Mouse (Mus musculus) liver, embryonic 11.5 days (tissue): ENCODE data around the gene Nav2. TPM values are rescaled to one million over a fixed set of nuclear protein-coding genes. Genes with fewer than 3 reads are reported as not detected.
A peak's percentile ranks its signal among the peaks of the same experiment; 100 is the strongest.

Experiments
- ATAC-seq: fragments of 200-750 bp; cut with Nextera tagmentation; replicated peaks from 2 replicates; pipeline ENCODE4 v1.8.0; 2017; ENCODE audit warnings: moderate number of reproducible peaks, mild to moderate bottlenecking, moderate TSS enrichment, moderate library complexity; ENCODE audit not compliant: low FRiP score
- DNase-seq: peaks from one replicate; pipeline ENCODE4 v3.0.0-alpha.2; 2017; ENCODE audit warnings: low spot score
- H3K27ac ChIP-seq: fragments of 300-500 bp; sonication (generic); 2 replicates; pipeline ENCODE4 v1.5.1; 2014; ENCODE audit warnings: mild to moderate bottlenecking, low read depth, low read length, control low read depth
- H3K27me3 ChIP-seq: fragments of 300-500 bp; sonication (generic); replicated peaks from 2 replicates; pipeline ENCODE4 v1.6.1; 2014; ENCODE audit warnings: low read length, mixed read lengths; ENCODE audit not compliant: control insufficient read depth, insufficient read depth
- H3K36me3 ChIP-seq: fragments of 300-500 bp; sonication (generic); 2 replicates; pipeline ENCODE4 v1.6.1; 2014; ENCODE audit warnings: mild to moderate bottlenecking, low read length, moderate library complexity, mixed read lengths; ENCODE audit not compliant: control insufficient read depth, insufficient read depth
- H3K4me1 ChIP-seq: fragments of 300-500 bp; sonication (generic); replicated peaks from 2 replicates; pipeline ENCODE4 v1.6.1; 2014; ENCODE audit warnings: low read length, mixed read lengths; ENCODE audit not compliant: control insufficient read depth, insufficient read depth
- H3K4me2 ChIP-seq: fragments of 300-500 bp; sonication (generic); 2 replicates; pipeline ENCODE4 v1.6.1; 2014; ENCODE audit warnings: mild to moderate bottlenecking, control low read depth, moderate library complexity
- H3K4me3 ChIP-seq: fragments of 300-500 bp; sonication (generic); 2 replicates; pipeline ENCODE4 v1.5.1; 2014; ENCODE audit warnings: low read depth, low read length, control low read depth
- H3K9ac ChIP-seq: fragments of 300-500 bp; sonication (generic); 2 replicates; pipeline ENCODE4 v1.6.1; 2014; ENCODE audit warnings: low read depth, low read length, control low read depth
- H3K9me3 ChIP-seq: fragments of 300-500 bp; sonication (generic); 2 replicates; pipeline ENCODE4 v1.6.1; 2016; ENCODE audit warnings: low read length, inconsistent platforms, mixed read lengths; ENCODE audit not compliant: control insufficient read depth
- WGBS: fragments of 180-500 bp; shearing (Covaris S2); extraction: QIAGEN DNeasy Blood & Tissue Kit; methylation state at CpG from one replicate; pipeline ENCODE4 v1.1.7; 2014; 5-methylcytosine and 5-hydroxymethylcytosine counted together
- polyA plus RNA-seq: library from polyadenylated mRNA; unstranded; fragments of >200 nt; fragmentation: Nextera tagmentation; extraction: Ambion mirVana; gene quantifications from 2 replicates; pipeline ENCODE4 v1.2.1, GENCODE M21; 2014

The Nav2 gene
- polyA plus RNA-seq, 1 experiment from 2014 or later = 6.2 TPM

- ATAC-seq (no peak), DNase-seq (no peak)
- Histone ChIP-seq H3K27me3 (no peaks in the 10 kb centered on the region), H3K4me1 (peaks cover 3% of the 10 kb centered on the region; the same call in 1 of the 2 replicates), H3K9me3 (no peaks in the 10 kb centered on the region), H3K9ac (no peak overlapping the region), H3K4me3 (no peak overlapping the region), H3K4me2 (no peak overlapping the region), H3K27ac (no peak overlapping the region), H3K36me3 (no peaks in the 10 kb centered on the region)
- WGBS = 61% methylated on average over 5 of the region's 5 CpGs
Measured at GRCm38 (mm10) chr7:49341151-49341918, 432.8 kb downstream of the Nav2 start.

GRCm38 (mm10) chr7:49341919-49342529, 433.5 kb downstream of the Nav2 start:
- H3K9ac ChIP-seq = no peak overlapping the region
- no peak overlapping the region for H3K27ac ChIP-seq
- H3K4me2 ChIP-seq = no peak overlapping the region
- peaks cover 3% of the 10 kb centered on the region; the same call in 1 of the 2 replicates for H3K4me1 ChIP-seq
- H3K4me3 ChIP-seq = no peak overlapping the region
- H3K36me3 ChIP-seq = no peaks in the 10 kb centered on the region
- WGBS = 85% methylated on average over 2 of the region's 2 CpGs
- no peaks in the 10 kb centered on the region for H3K9me3 ChIP-seq
- DNase-seq (no peak), ATAC-seq (no peak)
- no peaks in the 10 kb centered on the region for H3K27me3 ChIP-seq

GRCm38 (mm10) chr7:49342556-49343080, 434.1 kb downstream of the Nav2 start:
- WGBS = 36% methylated on average over 13 of the region's 13 CpGs
- no peak overlapping the region for H3K27ac ChIP-seq
- H3K9me3 ChIP-seq = no peaks in the 10 kb centered on the region
- H3K27me3 ChIP-seq = no peaks in the 10 kb centered on the region
- peaks cover 3% of the 10 kb centered on the region; the same call in 1 of the 2 replicates for H3K4me1 ChIP-seq
- H3K4me2 ChIP-seq = peak overlapping the region; percentile 19
- no peak overlapping the region for H3K4me3 ChIP-seq
- no peaks in the 10 kb centered on the region for H3K36me3 ChIP-seq
- ATAC-seq = no peak; the same call in 1 of the 2 replicates
- no peak for DNase-seq
- no peak overlapping the region for H3K9ac ChIP-seq

GRCm38 (mm10) chr7:49343081-49343600, 434.6 kb downstream of the Nav2 start:
- 19% methylated on average over 16 of the region's 16 CpGs for WGBS
- no peak overlapping the region for H3K9ac ChIP-seq
- DNase-seq (no peak), ATAC-seq (no peak)
- no peak overlapping the region for H3K4me3 ChIP-seq
- no peaks in the 10 kb centered on the region for H3K9me3 ChIP-seq
- no peaks in the 10 kb centered on the region for H3K27me3 ChIP-seq
- H3K4me2 ChIP-seq = peak overlapping the region; percentile 19; the same call in 1 of the 2 replicates
- no peak overlapping the region for H3K27ac ChIP-seq
- H3K36me3 ChIP-seq = no peaks in the 10 kb centered on the region
- no peaks in the 10 kb centered on the region; the same call in 1 of the 2 replicates for H3K4me1 ChIP-seq

- Histone ChIP-seq H3K4me2 (no peak overlapping the region), H3K9me3 (no peaks in the 10 kb centered on the region), H3K36me3 (no peaks in the 10 kb centered on the region), H3K27ac (no peak overlapping the region), H3K4me3 (no peak overlapping the region), H3K4me1 (no peaks in the 10 kb centered on the region; the same call in 1 of the 2 replicates), H3K27me3 (no peaks in the 10 kb centered on the region), H3K9ac (no peak overlapping the region)
- DNase-seq = no peak
- WGBS = 70% methylated on average over 4 of the region's 4 CpGs
- no peak for ATAC-seq
Measured at GRCm38 (mm10) chr7:49343752-49344484, 435.4 kb downstream of the Nav2 start.

- Histone ChIP-seq H3K36me3 (no peaks in the 10 kb centered on the region), H3K4me3 (no peak overlapping the region), H3K27me3 (no peaks in the 10 kb centered on the region), H3K27ac (no peak overlapping the region), H3K9me3 (no peaks in the 10 kb centered on the region), H3K4me1 (no peaks in the 10 kb centered on the region; the same call in 1 of the 2 replicates), H3K9ac (no peak overlapping the region), H3K4me2 (no peak overlapping the region)
- ATAC-seq (no peak), DNase-seq (no peak)
- 50% methylated on average over 16 of the region's 16 CpGs for WGBS
Measured at GRCm38 (mm10) chr7:49347338-49348272, 439.1 kb downstream of the Nav2 start.

- DNase-seq = no peak
Measured at GRCm38 (mm10) chr7:49348636-49349035, 440.1 kb downstream of the Nav2 start.

More at GRCm38 (mm10) chr7:49348636-49349035, 440.1 kb downstream of the Nav2 start:
- no peak for ATAC-seq
- H3K36me3 ChIP-seq = no peaks in the 10 kb centered on the region
- H3K27ac ChIP-seq = no peak overlapping the region
- H3K4me3 ChIP-seq = no peak overlapping the region
- H3K4me2 ChIP-seq = no peak overlapping the region
- no peaks in the 10 kb centered on the region for H3K27me3 ChIP-seq
- H3K9me3 ChIP-seq = no peaks in the 10 kb centered on the region
- H3K4me1 ChIP-seq = no peaks in the 10 kb centered on the region
- H3K9ac ChIP-seq = no peak overlapping the region
- 36% methylated on average over 2 of the region's 2 CpGs for WGBS
